Comparison of ENCODE assay signal across 15 mouse cellular contexts in genomic region chr6:142706688-142707087, GRCm38 (mm10). TPM values are rescaled to one million over a fixed set of nuclear protein-coding genes. Genes with fewer than 3 reads are reported as not detected.
DNase-seq lines count a peak whose midpoint lies in the region; TF ChIP-seq lines count a peak whose summit lies in the region.
"Had no signal": no experiment of that assay in that cellular context is flagged by ENCODE, and none has a peak within 500 bp of the region (broad histone marks: within the 10 kb centered on the region; RNA-seq: fewer than 3 reads in every experiment).

No protein-coding gene starts in this region.

- H3K27me3 ChIP-seq in MEL (ENCODE audit: control insufficient read depth in 1 of 2, insufficient read depth in 2 of 2, low read length in 2 of 2) = no peaks in the 10 kb centered on the region; a peak in 1 of 4 replicates
- peaks cover 8% of the 10 kb centered on the region; the same call in 1 of the 2 replicates for H3K27me3 ChIP-seq in small intestine, adult 2 months (ENCODE audit: control insufficient read depth, insufficient read depth, low read length)
- H3K27me3 ChIP-seq: embryonic facial prominence, embryonic 13.5 days; forebrain, embryonic 15.5 days; intestine, embryonic 15.5 days; lung, embryonic 15.5 days had no signal

- no peak for DNase-seq in layer of hippocampus, adult 2 months (ENCODE audit: low spot score in 2 of 2)
- DNase-seq in layer of hippocampus, postnatal 14 days (ENCODE audit: low spot score in 2 of 2) = no peak
- peak; percentile 12 for DNase-seq in A20 (ENCODE audit: low read depth, low spot score)
- DNase-seq in MEL (ENCODE audit: low read depth, low spot score) = peak; percentile 27
- no peak for DNase-seq in cerebellum, adult 11 months
- no peak for DNase-seq in spleen, postnatal 36 days (ENCODE audit: low spot score in 2 of 2)
- DNase-seq: cerebellum, postnatal 36 days; midbrain, embryonic 14.5 days; right cerebral cortex, adult 18-20 months had no signal

- peak; percentile 61 for TF ChIP-seq CTCF in layer of hippocampus, adult 2 months (conservative IDR thresholded peaks at IDR 0.05)
- TF ChIP-seq CTCF in MEL (IDR thresholded peaks at IDR 0.05 in 2 of 3, conservative IDR thresholded peaks at IDR 0.05 in 1 of 3; ENCODE audit: control insufficient read depth in 1 of 3, insufficient read depth in 1 of 3, low read depth in 2 of 3, low read length in 3 of 3, poor library complexity in 1 of 3, severe bottlenecking in 1 of 3) = peak; percentile 45 to 72 (median 56); a peak in 5 of 6 replicates
- TF ChIP-seq CTCF in small intestine, adult 2 months (IDR thresholded peaks at IDR 0.05; ENCODE audit: extremely low read depth, insufficient read length, insufficient replicate concordance, low read depth, low read length) = peak; percentile 38; the same call in 1 of the 2 replicates

- H3K9ac ChIP-seq in MEL (ENCODE audit: control insufficient read depth, low read depth, low read length, poor library complexity, severe bottlenecking) = no peak overlapping the region
- H3K9ac ChIP-seq: embryonic facial prominence, embryonic 13.5 days; forebrain, embryonic 15.5 days; intestine, embryonic 15.5 days; lung, embryonic 15.5 days had no signal

- no peak overlapping the region for H3K27ac ChIP-seq in layer of hippocampus, adult 2 months
- no peak overlapping the region for H3K27ac ChIP-seq in MEL (ENCODE audit: control insufficient read depth, low read depth, low read length)
- H3K27ac ChIP-seq in small intestine, adult 2 months (ENCODE audit: insufficient read depth, low read depth, low read length) = no peak overlapping the region
- H3K27ac ChIP-seq: embryonic facial prominence, embryonic 13.5 days; forebrain, embryonic 15.5 days; intestine, embryonic 15.5 days; lung, embryonic 15.5 days had no signal

- no peaks in the 10 kb centered on the region for H3K9me3 ChIP-seq in MEL (replicated peaks; ENCODE audit: insufficient read depth, low read length)
- H3K9me3 ChIP-seq: embryonic facial prominence, embryonic 13.5 days; forebrain, embryonic 15.5 days; G1E; intestine, embryonic 15.5 days; lung, embryonic 15.5 days had no signal

- TF ChIP-seq RAD21 in MEL (IDR thresholded peaks at IDR 0.05; ENCODE audit: low read depth, low read length) = peak; percentile 33

- no peaks in the 10 kb centered on the region for H3K79me2 ChIP-seq in MEL (ENCODE audit: control insufficient read depth, insufficient read depth, low read length, poor library complexity)

- no peaks in the 10 kb centered on the region for H3K4me1 ChIP-seq in MEL (ENCODE audit: control insufficient read depth in 1 of 2, insufficient read depth in 2 of 2, low read length in 2 of 2)
- H3K4me1 ChIP-seq in small intestine, adult 2 months (ENCODE audit: control insufficient read depth, insufficient read depth, insufficient read length, low read length) = no peaks in the 10 kb centered on the region

- no peak overlapping the region for H3K4me3 ChIP-seq in layer of hippocampus, adult 2 months
- H3K4me3 ChIP-seq in MEL (ENCODE audit: control insufficient read depth in 1 of 2, insufficient read depth in 1 of 2, low read depth in 2 of 2, low read length in 2 of 2) = no peak overlapping the region
- H3K4me3 ChIP-seq in small intestine, adult 2 months (ENCODE audit: low read depth, low read length) = no peak overlapping the region
- H3K4me3 ChIP-seq: embryonic facial prominence, embryonic 13.5 days; forebrain, embryonic 15.5 days; intestine, embryonic 15.5 days; lung, embryonic 15.5 days had no signal

- 72% methylated on average over 3 of the region's 3 CpGs for WGBS in small intestine, adult 2 months

- no peak for TF ChIP-seq POLR2A in MEL (IDR thresholded peaks at IDR 0.05; ENCODE audit: control insufficient read depth in 1 of 2, insufficient read depth in 1 of 2, low read depth in 1 of 2, low read length in 2 of 2, poor library complexity in 1 of 2)
- TF ChIP-seq POLR2A in small intestine, adult 2 months (IDR thresholded peaks at IDR 0.05; ENCODE audit: low read depth, low read length) = no peak

- H3K36me3 ChIP-seq in MEL (ENCODE audit: control insufficient read depth in 1 of 2, insufficient read depth in 2 of 2, low read length in 2 of 2) = peaks cover 0 to 3% of the 10 kb centered on the region in 2 experiments; a peak in 2 of 4 replicates
- H3K36me3 ChIP-seq in small intestine, adult 2 months (ENCODE audit: control insufficient read depth, insufficient read depth, low read length) = no peaks in the 10 kb centered on the region
- H3K36me3 ChIP-seq: embryonic facial prominence, embryonic 13.5 days; forebrain, embryonic 15.5 days; G1E; intestine, embryonic 15.5 days; lung, embryonic 15.5 days had no signal

- no peak for TF ChIP-seq EP300 in MEL (IDR thresholded peaks at IDR 0.05; ENCODE audit: low read depth in 1 of 2, low read length in 2 of 2)

TF ChIP-seq in MEL, 35 proteins besides CTCF, POLR2A, EP300 and RAD21:
- TF ChIP-seq MAX (IDR thresholded peaks at IDR 0.05; ENCODE audit: low read length) = no peak
- TF ChIP-seq ZC3H11A (IDR thresholded peaks at IDR 0.05; ENCODE audit: low read depth, low read length) = peak; percentile 29
- TF ChIP-seq SMC3 (IDR thresholded peaks at IDR 0.05; ENCODE audit: low read depth, low read length) = peak; percentile 72
TF ChIP-seq in MEL: peak in this region for 2.

RNA-seq across cellular contexts. Expression of gene Abcc9, which starts 4.6 kb away (rescaled TPM):
- total RNA-seq in layer of hippocampus, adult 2 months (2021) = 1 to 10 TPM; 3.4 to 4.0 TPM
- total RNA-seq in layer of hippocampus, postnatal 14 days (2021) = 1 to 10 TPM; 7.1 to 8.1 TPM
- not detected in 2 replicates for total RNA-seq in MEL (2012; rRNA removed)
- polyA plus RNA-seq in MEL (2012; ENCODE audit: insufficient read depth in 1 of 2, insufficient read length in 2 of 2, low read depth in 1 of 2, low replicate concordance in 2 of 2, missing spikeins in 1 of 2) = not detected
- 1.6 and 1.9 TPM in 2 replicates for polyA plus RNA-seq in small intestine, adult 2 months (2012; rRNA removed)
- polyA plus RNA-seq: G1E had no signal

RNA-seq across cellular contexts. Expression of gene Cmas, which starts 49.8 kb away (rescaled TPM):
- total RNA-seq in layer of hippocampus, adult 2 months (2021) = 100 to 1,000 TPM; 100 to 102 TPM
- 100 to 1,000 TPM; 119 to 124 TPM for total RNA-seq in layer of hippocampus, postnatal 14 days (2021)
- 29.4 and 44.6 TPM in 2 replicates for total RNA-seq in MEL (2012; rRNA removed)
- 10 to 100 TPM in 1 of 2 experiments, not detected in 1; 55.0 TPM for polyA plus RNA-seq in MEL (2012; ENCODE audit: insufficient read depth in 1 of 2, insufficient read length in 2 of 2, low read depth in 1 of 2, low replicate concordance in 2 of 2, missing spikeins in 1 of 2)
- polyA plus RNA-seq in small intestine, adult 2 months (2012; rRNA removed) = 39.5 and 40.8 TPM in 2 replicates

Comparison
In these comparisons a context has a peak if more than half of its experiments do, and no peak if none do; other contexts are left out.
1. DNase-seq: peak in A20 (single experiment) and MEL (single experiment); none in layer of hippocampus, adult 2 months (0 of 2), layer of hippocampus, postnatal 14 days (0 of 2), cerebellum, adult 11 months (single experiment) and spleen, postnatal 36 days (0 of 2).
2. Peak in every context shown above with its lines, with median percentiles within 50 percentile points of each other: CTCF ChIP-seq.